Mouse (Mus musculus) B cell, adult 67 days (primary cell): Measurements from ENCODE around the gene Gm14819. TPM values are rescaled to one million over a fixed set of nuclear protein-coding genes. Genes with fewer than 3 reads are reported as not detected.

ENCODE experiments used
- total RNA-seq, 2 experiments: library from RNA; stranded (reverse); gene quantifications; 4 replicates each; pipeline ENCODE4 v1.2.4; 2023

Gene Gm14819
- total RNA-seq: not detected

DNA sequence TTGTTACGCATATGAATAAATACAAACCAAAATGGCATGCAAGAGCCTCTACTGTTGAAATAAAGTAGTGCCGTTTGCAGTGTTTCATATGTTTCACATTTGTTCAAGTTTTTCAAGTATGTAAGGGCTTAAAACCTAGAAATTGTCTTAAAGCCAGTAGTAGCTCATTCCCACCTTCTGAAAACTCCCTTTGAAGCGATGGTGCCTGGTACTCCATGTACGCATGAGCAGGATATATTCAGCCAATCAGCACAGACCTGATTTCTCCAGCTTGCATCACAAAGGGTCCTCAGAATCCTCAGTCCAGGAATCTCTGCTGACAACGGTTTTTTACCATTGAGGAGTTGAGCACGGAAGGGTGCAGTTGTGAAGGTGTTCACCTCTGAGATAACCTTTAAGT lies at the start of gene Gm14819:
Gene Gm14819, plus strand, starts transcription at position 301 of the 400 bp plus-strand sequence.

